Mouse (Mus musculus): ENCODE results near the gene Gltpd2. TPM values are rescaled to one million over a fixed set of nuclear protein-coding genes. Genes with fewer than 3 reads are reported as not detected.
A peak's percentile ranks its signal among the peaks of the same experiment; 100 is the strongest.

Gene Gltpd2
- polyA plus RNA-seq, 1 experiment from 2014 or later: 0.42 TPM

DNA sequence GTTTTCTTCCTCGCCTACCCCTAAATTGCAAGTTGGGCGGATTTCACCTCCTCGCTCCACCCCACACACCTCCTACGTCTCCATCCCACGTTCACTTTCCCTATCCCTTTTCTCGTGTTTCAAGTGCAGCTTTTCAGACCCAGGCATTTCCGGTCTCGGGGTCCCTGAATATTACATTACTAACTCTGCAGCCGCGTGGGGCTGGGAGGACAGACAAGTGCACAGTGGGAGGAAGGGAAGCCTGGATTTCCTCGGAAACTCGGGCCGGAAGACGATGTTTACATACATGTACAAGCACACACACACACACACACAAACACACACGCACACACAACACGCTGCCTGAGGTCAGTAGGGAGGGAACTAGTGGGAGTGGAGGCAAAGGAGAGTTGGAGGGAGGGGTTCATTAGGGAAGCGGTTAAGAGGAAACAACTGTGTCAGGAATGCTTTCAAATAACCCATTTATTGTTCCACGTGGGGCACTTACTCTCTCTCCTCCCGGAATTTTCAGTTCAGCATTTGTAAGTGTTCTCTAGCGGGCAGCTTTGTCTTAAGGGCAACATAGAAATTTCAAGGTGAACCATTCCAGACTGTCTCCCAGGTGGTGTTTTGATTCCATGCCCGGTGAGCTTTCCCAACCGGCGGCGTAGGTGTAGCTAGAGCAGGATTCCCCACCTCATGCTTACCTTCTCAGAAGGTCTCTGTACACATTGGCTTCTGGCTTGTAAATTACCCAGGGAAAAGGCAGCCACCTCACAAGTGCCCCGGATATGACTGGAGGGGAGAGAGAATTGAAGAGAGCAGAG lies 44.7 kb downstream of the Gltpd2 start:
- H3K4me2 ChIP-seq (ENCODE audit: low read length): peak overlapping the region; percentile 86
- no peaks in the 10 kb centered on the region; the same call in 1 of the 2 replicates for H3K36me3 ChIP-seq (ENCODE audit: control insufficient read depth, insufficient read depth, low read length)
- H3K9ac ChIP-seq (ENCODE audit: low read length): peak overlapping the region; percentile 92
- no peaks in the 10 kb centered on the region for H3K9me3 ChIP-seq (replicated peaks; ENCODE audit: control insufficient read depth, low read length)
- H3K4me3 ChIP-seq (ENCODE audit: low read depth, low read length): peak overlapping the region; percentile 91
- no peaks in the 10 kb centered on the region for H3K27me3 ChIP-seq (replicated peaks; ENCODE audit: control insufficient read depth, insufficient read depth, low read length)
- ATAC-seq (no peak), DNase-seq (ENCODE audit: low spot score) (peak; percentile 50)
- peaks cover 9% of the 10 kb centered on the region; the same call in 1 of the 2 replicates for H3K4me1 ChIP-seq (ENCODE audit: control insufficient read depth, insufficient read depth, low read length)
- H3K27ac ChIP-seq (ENCODE audit: low read depth, low read length): peak overlapping the region; percentile 68; the same call in 1 of the 2 replicates
- WGBS: 2% methylated on average over 25 of the region's 25 CpGs

DNA sequence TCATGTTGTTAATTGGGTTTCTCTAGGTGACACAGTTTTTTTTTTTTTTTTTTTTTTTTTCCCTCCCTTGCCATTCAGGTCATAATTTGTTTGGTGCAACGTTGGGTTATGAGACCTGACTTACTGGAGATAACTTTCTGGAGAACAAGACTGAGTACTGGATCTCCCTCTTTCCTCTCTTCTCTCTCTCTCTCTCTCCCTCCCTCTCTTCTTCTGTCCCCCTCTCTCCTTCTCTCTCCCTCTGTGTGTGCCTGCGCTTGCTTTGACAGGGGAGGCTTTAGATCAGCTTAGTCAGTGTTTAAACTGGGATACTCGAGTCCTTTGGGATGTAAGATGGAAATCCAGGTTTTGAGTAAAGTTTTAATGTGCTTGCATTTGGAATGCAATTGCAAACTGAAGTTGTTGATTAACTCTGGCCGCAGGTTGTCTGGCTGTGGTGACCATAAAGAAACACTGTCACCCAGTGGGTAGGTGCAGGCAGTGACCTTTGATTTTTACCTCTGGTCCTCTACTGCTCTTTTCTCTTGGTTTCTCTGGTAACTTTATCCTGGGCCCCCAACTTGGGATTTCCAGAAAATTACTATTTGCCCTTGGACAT lies 45.4 kb downstream of the Gltpd2 start:
- Histone ChIP-seq H3K4me3 (ENCODE audit: low read depth, low read length) (peak overlapping the region; percentile 91), H3K27ac (ENCODE audit: low read depth, low read length) (no peak overlapping the region), H3K36me3 (ENCODE audit: control insufficient read depth, insufficient read depth, low read length) (no peaks in the 10 kb centered on the region; the same call in 1 of the 2 replicates), H3K27me3 (replicated peaks; ENCODE audit: control insufficient read depth, insufficient read depth, low read length) (no peaks in the 10 kb centered on the region), H3K9ac (ENCODE audit: low read length) (peak overlapping the region; percentile 92; the same call in 1 of the 2 replicates), H3K4me2 (ENCODE audit: low read length) (peak overlapping the region; percentile 86), H3K4me1 (ENCODE audit: control insufficient read depth, insufficient read depth, low read length) (peaks cover 9% of the 10 kb centered on the region; the same call in 1 of the 2 replicates), H3K9me3 (replicated peaks; ENCODE audit: control insufficient read depth, low read length) (no peaks in the 10 kb centered on the region)
- WGBS: 36% methylated on average over 4 of the region's 4 CpGs
- DNase-seq (ENCODE audit: low spot score) (no peak), ATAC-seq (no peak)

DNA sequence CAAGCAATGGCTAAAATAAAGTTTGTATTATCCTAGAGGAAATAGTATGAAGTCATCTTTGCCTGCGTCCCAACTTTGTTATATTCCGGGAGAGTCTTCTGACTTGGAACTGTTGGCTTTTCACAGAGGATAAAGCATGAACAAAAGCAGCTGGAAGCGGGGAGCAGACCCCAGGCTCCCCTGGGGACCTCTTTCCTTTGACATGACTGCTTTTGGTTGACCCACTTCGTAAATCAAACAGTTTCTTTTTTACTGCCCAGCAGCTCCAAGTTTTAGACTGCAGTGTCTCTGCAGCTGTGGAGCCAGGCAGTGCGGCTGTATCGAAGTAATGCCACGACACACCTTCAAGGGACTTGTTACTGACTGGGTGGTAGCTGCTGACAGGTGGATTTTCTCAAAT lies 47.6 kb downstream of the Gltpd2 start:
- ATAC-seq (no peak), DNase-seq (ENCODE audit: low spot score) (no peak)
- no peak overlapping the region; the same call in 1 of the 2 replicates for H3K9ac ChIP-seq (ENCODE audit: low read length)
- 75% methylated on average over 7 of the region's 7 CpGs for WGBS
- no peaks in the 10 kb centered on the region; the same call in 1 of the 2 replicates for H3K36me3 ChIP-seq (ENCODE audit: control insufficient read depth, insufficient read depth, low read length)
- H3K27ac ChIP-seq (ENCODE audit: low read depth, low read length): no peak overlapping the region
- H3K4me2 ChIP-seq (ENCODE audit: low read length): no peak overlapping the region
- no peak overlapping the region for H3K4me3 ChIP-seq (ENCODE audit: low read depth, low read length)
- H3K9me3 ChIP-seq (replicated peaks; ENCODE audit: control insufficient read depth, low read length): no peaks in the 10 kb centered on the region
- no peaks in the 10 kb centered on the region for H3K27me3 ChIP-seq (replicated peaks; ENCODE audit: control insufficient read depth, insufficient read depth, low read length)
- peaks cover 9% of the 10 kb centered on the region; the same call in 1 of the 2 replicates for H3K4me1 ChIP-seq (ENCODE audit: control insufficient read depth, insufficient read depth, low read length)

Other genes with a start within 250 kb of the Gltpd2 start
- not detected in 2 replicates for gene Alox12e, start 196.6 kb upstream of the Gltpd2 start, polyA plus RNA-seq (2014; fragmentation: Nextera tagmentation; extraction: Ambion mirVana)
- gene Alox15, start 167.2 kb upstream of the Gltpd2 start, polyA plus RNA-seq (2014; fragmentation: Nextera tagmentation; extraction: Ambion mirVana): not detected in 2 replicates
- gene Pelp1, start 109.2 kb upstream of the Gltpd2 start, polyA plus RNA-seq (2014; fragmentation: Nextera tagmentation; extraction: Ambion mirVana): 21.4 and 32.5 TPM in 2 replicates
- gene Arrb2, start 86.6 kb upstream of the Gltpd2 start, polyA plus RNA-seq (2014; fragmentation: Nextera tagmentation; extraction: Ambion mirVana): 47.4 and 49.2 TPM in 2 replicates
- 49.2 and 54.3 TPM in 2 replicates for gene Med11, start 67.3 kb upstream of the Gltpd2 start, polyA plus RNA-seq (2014; fragmentation: Nextera tagmentation; extraction: Ambion mirVana)
- gene Zmynd15, start 59.8 kb upstream of the Gltpd2 start, polyA plus RNA-seq (2014; fragmentation: Nextera tagmentation; extraction: Ambion mirVana): 0.19 and 0.42 TPM in 2 replicates
- gene Cxcl16, start 59.2 kb upstream of the Gltpd2 start, polyA plus RNA-seq (2014; fragmentation: Nextera tagmentation; extraction: Ambion mirVana): 1.5 and 1.9 TPM in 2 replicates
- 1.1 and 3.4 TPM in 2 replicates for gene Tm4sf5, start 14.0 kb upstream of the Gltpd2 start, polyA plus RNA-seq (2014; fragmentation: Nextera tagmentation; extraction: Ambion mirVana)
- gene Vmo1, start 4.6 kb upstream of the Gltpd2 start, polyA plus RNA-seq (2014; fragmentation: Nextera tagmentation; extraction: Ambion mirVana): 0.37 TPM in 1 of 2 replicates, not detected in the other
- 841 and 1,034 TPM in 2 replicates for gene Psmb6, start 6.2 kb downstream of the Gltpd2 start, polyA plus RNA-seq (2014; fragmentation: Nextera tagmentation; extraction: Ambion mirVana)
- not detected in 2 replicates for gene Gm40193, start 13.7 kb downstream of the Gltpd2 start, polyA plus RNA-seq (2014; fragmentation: Nextera tagmentation; extraction: Ambion mirVana)
- 4.8 and 5.8 TPM in 2 replicates for gene Pld2, start 20.9 kb downstream of the Gltpd2 start, polyA plus RNA-seq (2014; fragmentation: Nextera tagmentation; extraction: Ambion mirVana)
- gene Mink1, start 43.7 kb downstream of the Gltpd2 start, polyA plus RNA-seq (2014; fragmentation: Nextera tagmentation; extraction: Ambion mirVana): 10.4 and 13.6 TPM in 2 replicates
- not detected in 2 replicates for gene 4930544D05Rik, start 96.7 kb downstream of the Gltpd2 start, polyA plus RNA-seq (2014; fragmentation: Nextera tagmentation; extraction: Ambion mirVana)
- not detected in 2 replicates for gene Chrne, start 100.0 kb downstream of the Gltpd2 start, polyA plus RNA-seq (2014; fragmentation: Nextera tagmentation; extraction: Ambion mirVana)
- 0.17 and 0.22 TPM in 2 replicates for gene Gp1ba, start 119.9 kb downstream of the Gltpd2 start, polyA plus RNA-seq (2014; fragmentation: Nextera tagmentation; extraction: Ambion mirVana)
- gene Rnf167, start 128.0 kb downstream of the Gltpd2 start, polyA plus RNA-seq (2014; fragmentation: Nextera tagmentation; extraction: Ambion mirVana): 105 and 118 TPM in 2 replicates
- 165 and 190 TPM in 2 replicates for gene Slc25a11, start 128.3 kb downstream of the Gltpd2 start, polyA plus RNA-seq (2014; fragmentation: Nextera tagmentation; extraction: Ambion mirVana)
- 793 and 798 TPM in 2 replicates for gene Pfn1, start 135.4 kb downstream of the Gltpd2 start, polyA plus RNA-seq (2014; fragmentation: Nextera tagmentation; extraction: Ambion mirVana)
- gene Eno3, start 138.0 kb downstream of the Gltpd2 start, polyA plus RNA-seq (2014; fragmentation: Nextera tagmentation; extraction: Ambion mirVana): 5.7 and 5.9 TPM in 2 replicates
- gene Spag7, start 150.2 kb downstream of the Gltpd2 start, polyA plus RNA-seq (2014; fragmentation: Nextera tagmentation; extraction: Ambion mirVana): 65.4 and 83.9 TPM in 2 replicates
- 8.7 and 14.9 TPM in 2 replicates for gene Camta2, start 168.9 kb downstream of the Gltpd2 start, polyA plus RNA-seq (2014; fragmentation: Nextera tagmentation; extraction: Ambion mirVana)
- 0.75 and 1.1 TPM in 2 replicates for gene Inca1, start 181.0 kb downstream of the Gltpd2 start, polyA plus RNA-seq (2014; fragmentation: Nextera tagmentation; extraction: Ambion mirVana)
- gene Kif1c, start 181.4 kb downstream of the Gltpd2 start, polyA plus RNA-seq (2014; fragmentation: Nextera tagmentation; extraction: Ambion mirVana): 4.6 and 4.7 TPM in 2 replicates
- 14.9 and 16.2 TPM in 2 replicates for gene Zfp3, start 245.0 kb downstream of the Gltpd2 start, polyA plus RNA-seq (2014; fragmentation: Nextera tagmentation; extraction: Ambion mirVana)